Mouse (Mus musculus) hematopoietic multipotent progenitor cell, adult 10-12 weeks (in vitro differentiated cells): ENCODE data around the gene Dmpk. TPM values are rescaled to one million over a fixed set of nuclear protein-coding genes. Genes with fewer than 3 reads are reported as not detected.

Experiments
- polyA plus RNA-seq: library from polyadenylated mRNA; stranded (reverse); fragments of >175 nt; gene quantifications from 2 replicates; pipeline ENCODE4 v1.2.3, GENCODE M21; 2012; ENCODE audit warnings: low replicate concordance

Gene Dmpk
- 18.5 and 28.2 TPM in 2 replicates for polyA plus RNA-seq

DNA sequence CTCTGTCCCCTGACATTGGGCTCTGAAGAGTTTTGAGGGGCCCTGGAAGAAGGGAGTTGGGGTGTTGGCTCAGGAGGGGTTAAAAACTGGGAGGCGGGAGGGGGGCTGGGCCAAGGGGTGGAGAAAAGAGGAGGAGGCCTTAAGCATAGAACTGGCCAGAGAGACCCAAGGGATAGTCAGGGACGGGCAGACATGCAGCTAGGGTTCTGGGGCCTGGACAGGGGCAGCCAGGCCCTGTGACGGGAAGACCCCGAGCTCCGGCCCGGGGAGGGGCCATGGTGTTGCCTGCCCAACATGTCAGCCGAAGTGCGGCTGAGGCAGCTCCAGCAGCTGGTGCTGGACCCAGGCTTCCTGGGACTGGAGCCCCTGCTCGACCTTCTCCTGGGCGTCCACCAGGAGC, at the start of gene Dmpk:
TSS of gene Dmpk (plus strand) at position 149 of the 400 bp plus-strand sequence.

DNA sequence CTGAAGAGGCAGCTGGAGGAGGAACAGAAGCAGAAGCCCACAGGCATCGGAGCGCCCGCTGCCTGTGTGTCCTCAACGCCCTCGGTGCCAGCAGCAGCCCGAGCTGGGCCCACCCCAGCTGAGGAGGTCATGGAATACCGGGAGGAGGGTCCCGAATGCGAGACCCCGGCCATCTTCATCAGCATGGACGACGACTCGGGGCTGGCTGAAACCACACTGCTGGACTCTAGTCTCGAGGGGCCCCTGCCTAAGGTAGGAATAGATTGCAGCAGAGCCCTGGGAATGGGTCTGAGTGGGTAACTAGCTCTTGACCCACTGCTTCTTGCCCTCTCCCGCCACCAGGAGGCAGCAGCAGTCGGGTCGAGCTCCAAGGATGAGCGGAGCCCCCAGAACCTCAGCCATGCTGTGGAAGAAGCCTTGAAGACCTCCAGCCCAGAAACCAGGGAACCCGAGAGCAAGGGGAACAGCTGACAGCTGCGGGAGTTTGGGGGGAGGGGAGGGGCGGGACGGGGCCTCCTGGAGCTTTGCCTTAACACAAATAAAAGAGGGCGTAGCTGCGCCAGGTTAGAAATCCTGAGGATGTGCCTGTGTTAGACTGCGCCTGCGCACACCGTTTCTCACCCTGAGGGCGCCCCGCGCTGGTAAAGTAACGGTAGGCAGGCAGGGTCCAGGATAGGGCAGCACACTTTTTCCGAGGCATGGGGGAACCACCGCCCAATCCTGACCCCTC, 29.4 kb upstream of the Dmpk start, which contains the start of gene Rsph6a:
TSS of gene Rsph6a (plus strand) at position 644 of the 730 bp plus-strand sequence.

DNA sequence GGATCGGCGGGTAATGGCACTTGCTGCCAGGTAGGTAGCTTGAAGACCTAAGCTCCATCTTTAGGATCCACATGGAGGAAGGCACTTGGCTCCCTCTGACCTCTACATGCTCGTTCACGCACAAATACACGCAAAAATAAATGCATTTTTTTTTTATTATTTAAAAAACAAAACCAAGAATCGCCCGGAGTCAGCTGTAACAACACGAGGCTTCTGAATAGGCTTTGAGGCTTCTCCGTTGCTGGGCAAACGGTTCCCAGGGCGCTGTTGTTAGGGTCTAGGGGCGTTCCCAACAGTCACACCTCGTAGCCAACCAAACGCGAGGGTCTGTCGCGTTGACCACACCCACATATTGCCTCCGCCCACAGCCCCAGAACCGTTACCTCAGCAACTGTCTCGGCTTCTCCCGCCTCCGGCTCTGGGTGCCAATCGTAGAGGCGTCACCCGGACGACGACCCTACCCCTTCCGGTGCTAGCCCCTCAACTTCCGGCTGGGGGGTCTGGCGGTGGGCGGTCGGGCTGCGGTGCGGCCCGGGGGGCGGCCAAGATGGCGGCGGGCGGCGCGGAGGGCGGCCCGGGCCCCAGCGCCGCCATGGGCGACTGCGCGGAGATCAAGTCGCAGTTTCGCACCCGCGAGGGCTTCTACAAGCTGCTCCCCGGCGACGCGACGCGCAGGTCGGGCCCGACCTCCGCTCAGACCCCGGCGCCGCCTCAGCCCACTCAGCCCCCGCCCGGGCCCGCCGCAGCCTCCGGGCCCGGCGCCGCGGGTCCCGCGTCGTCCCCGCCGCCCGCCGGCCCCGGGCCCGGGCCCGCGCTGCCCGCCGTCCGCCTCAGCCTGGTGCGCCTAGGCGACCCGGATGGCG, 7.7 kb upstream of the Dmpk start, which contains the start of gene Dmwd:
TSS of gene Dmwd (plus strand) at position 505 of the 863 bp plus-strand sequence.

DNA sequence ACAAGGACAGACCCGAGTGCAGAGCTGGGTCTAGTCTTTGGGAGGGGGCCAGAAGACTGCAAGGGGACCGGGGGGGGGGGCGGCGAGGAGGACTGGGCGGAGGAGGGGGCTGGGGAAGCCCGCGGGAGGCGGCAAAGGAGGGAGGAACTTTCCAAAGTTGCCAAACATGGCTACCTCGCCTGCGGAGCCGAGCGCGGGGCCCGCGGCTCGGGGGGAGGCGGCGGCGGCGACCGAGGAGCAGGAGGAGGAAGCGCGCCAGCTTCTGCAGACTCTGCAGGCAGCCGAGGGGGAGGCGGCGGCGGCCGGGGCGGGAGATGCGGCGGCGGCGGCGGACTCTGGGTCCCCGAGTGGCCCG, 10.8 kb downstream of the Dmpk start, which contains the start of gene Six5:
TSS of gene Six5 (plus strand) at position 124 of the 355 bp plus-strand sequence.

DNA sequence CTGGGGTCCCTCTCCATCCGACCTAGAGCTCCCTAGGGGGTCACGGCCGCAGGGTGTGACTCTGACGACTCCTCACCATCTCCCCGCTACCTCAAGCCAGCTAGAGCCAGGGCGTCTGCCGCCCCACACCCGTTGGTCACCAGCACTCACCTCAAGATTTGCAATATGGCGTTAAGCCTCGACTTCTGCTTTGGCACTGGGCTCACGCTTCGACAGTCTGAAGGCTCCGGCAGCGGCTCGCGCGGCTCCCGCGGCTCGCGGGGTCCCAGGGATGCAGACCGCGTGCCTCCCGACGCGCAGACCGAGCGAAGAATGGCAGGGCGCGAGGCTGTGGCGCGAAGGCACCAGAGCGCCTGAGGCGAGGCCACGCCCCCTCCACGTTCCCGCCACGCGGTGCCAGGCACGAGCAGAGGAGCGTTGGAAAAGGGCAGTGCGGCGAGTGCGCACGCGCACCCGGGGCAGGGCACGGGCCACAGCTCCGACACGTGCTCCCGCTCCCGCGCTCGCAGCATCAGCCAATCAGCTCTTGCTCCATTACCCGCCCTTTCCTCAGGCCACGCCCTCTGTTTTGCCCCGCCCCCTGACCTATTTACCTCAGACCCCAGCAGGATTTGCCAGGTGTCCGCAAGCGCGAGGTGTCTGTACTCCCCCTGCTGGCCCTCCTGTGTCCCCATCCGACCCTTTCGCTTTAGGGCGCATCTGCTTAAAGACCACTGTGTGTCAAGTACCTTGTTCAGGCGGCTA, 34.6 kb downstream of the Dmpk start, which contains the start of gene Gm4969:
TSS of gene Gm4969 (minus strand) at position 341 of the 744 bp plus-strand sequence.

DNA sequence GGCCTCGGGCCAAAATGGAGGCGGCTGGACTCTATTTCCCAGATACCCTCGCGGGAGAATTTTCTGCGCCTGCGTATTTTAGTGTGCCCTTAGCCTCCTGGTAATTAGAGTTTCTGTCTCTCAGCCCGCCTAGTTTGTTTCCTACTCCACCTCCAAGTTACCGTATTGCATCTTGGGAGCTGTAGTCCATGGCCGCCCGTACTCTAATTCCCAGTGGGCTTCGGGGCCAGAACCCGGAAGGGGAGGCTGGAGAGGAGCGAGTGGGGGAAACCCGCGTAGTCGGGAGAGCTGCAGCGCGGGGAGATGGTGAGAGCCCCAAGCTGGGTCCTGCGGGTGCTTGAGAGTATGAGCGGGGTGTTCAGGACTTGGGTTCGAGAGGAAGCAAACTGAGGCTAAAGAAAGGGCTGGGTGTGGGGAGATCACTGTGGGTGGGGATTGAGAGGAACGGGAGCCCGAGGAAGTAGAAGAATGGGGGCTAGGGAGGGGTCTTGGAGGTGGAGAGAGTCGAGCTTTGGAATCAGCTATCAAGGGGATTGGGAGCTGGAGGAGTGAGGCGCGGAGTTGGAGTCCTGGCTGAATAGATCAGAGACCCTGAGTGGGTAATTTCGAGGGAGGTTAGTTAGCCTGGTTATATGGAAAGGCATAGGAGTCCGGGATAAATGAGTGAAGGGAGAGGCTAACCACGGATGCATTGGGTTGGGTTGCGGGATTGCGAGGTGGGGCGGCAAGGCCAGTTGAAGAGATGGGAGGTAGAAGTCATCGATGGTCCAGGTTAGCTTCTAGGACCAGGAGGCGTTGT, 36.2 kb downstream of the Dmpk start, which contains the start of gene Fbxo46:
TSS of gene Fbxo46 (plus strand) at position 229 of the 799 bp plus-strand sequence.

Other genes with a start within 250 kb of the Dmpk start
- gene Mill2, start 243.9 kb upstream of the Dmpk start, polyA plus RNA-seq = 0.06 TPM in 1 of 2 replicates, not detected in the other
- 59.9 and 79.7 TPM in 2 replicates for gene Pglyrp1, start 212.5 kb upstream of the Dmpk start, polyA plus RNA-seq
- gene Ccdc61, start 173.4 kb upstream of the Dmpk start, polyA plus RNA-seq = 62.1 and 110 TPM in 2 replicates
- 0.02 and 0.20 TPM in 2 replicates for gene Nova2, start 158.0 kb upstream of the Dmpk start, polyA plus RNA-seq
- not detected in 2 replicates for gene Nanos2, start 96.4 kb upstream of the Dmpk start, polyA plus RNA-seq
- 3.4 and 13.9 TPM in 2 replicates for gene Mypop, start 92.6 kb upstream of the Dmpk start, polyA plus RNA-seq
- 75.0 and 178 TPM in 2 replicates for gene Irf2bp1, start 79.8 kb upstream of the Dmpk start, polyA plus RNA-seq
- gene Foxa3, start 60.3 kb upstream of the Dmpk start, polyA plus RNA-seq = not detected in 2 replicates
- gene Sympk, start 59.5 kb upstream of the Dmpk start, polyA plus RNA-seq = 121 and 207 TPM in 2 replicates
- not detected in 2 replicates for gene Rsph6a, start 29.2 kb upstream of the Dmpk start, polyA plus RNA-seq
- gene Dmwd, start 7.6 kb upstream of the Dmpk start, polyA plus RNA-seq = 15.1 and 17.4 TPM in 2 replicates
- 4.5 and 6.4 TPM in 2 replicates for gene Six5, start 10.7 kb downstream of the Dmpk start, polyA plus RNA-seq
- gene Gm4969, start 34.5 kb downstream of the Dmpk start, polyA plus RNA-seq = not detected in 2 replicates
- gene Fbxo46, start 36.0 kb downstream of the Dmpk start, polyA plus RNA-seq = 50.1 and 51.2 TPM in 2 replicates
- gene Qpctl, start 65.4 kb downstream of the Dmpk start, polyA plus RNA-seq = 12.3 and 19.0 TPM in 2 replicates
- gene Snrpd2, start 65.9 kb downstream of the Dmpk start, polyA plus RNA-seq = 6.7 and 34.5 TPM in 2 replicates
- gene Gipr, start 82.3 kb downstream of the Dmpk start, polyA plus RNA-seq = 0.05 TPM in 1 of 2 replicates, not detected in the other
- 17.2 and 24.3 TPM in 2 replicates for gene Eml2, start 92.6 kb downstream of the Dmpk start, polyA plus RNA-seq
- gene Gpr4, start 128.7 kb downstream of the Dmpk start, polyA plus RNA-seq = 4.4 and 9.2 TPM in 2 replicates
- 10.2 and 13.2 TPM in 2 replicates for gene Opa3, start 144.5 kb downstream of the Dmpk start, polyA plus RNA-seq
- gene Vasp, start 188.0 kb downstream of the Dmpk start, polyA plus RNA-seq = 536 and 1,501 TPM in 2 replicates
- gene Ppm1n, start 196.2 kb downstream of the Dmpk start, polyA plus RNA-seq = 2.9 and 4.4 TPM in 2 replicates
- 0.56 and 0.73 TPM in 2 replicates for gene Rtn2, start 198.8 kb downstream of the Dmpk start, polyA plus RNA-seq
- gene Fosb, start 226.2 kb downstream of the Dmpk start, polyA plus RNA-seq = 4.3 and 21.6 TPM in 2 replicates